Mouse (Mus musculus) cerebellum, adult 2 months (tissue): ENCODE data around the gene Tspo2. TPM values are rescaled to one million over a fixed set of nuclear protein-coding genes. Genes with fewer than 3 reads are reported as not detected.

ENCODE experiments used
- DNase-seq, 2 experiments: peaks; one replicate each; pipeline ENCODE4 v3.0.0; 2021
- H3K27ac ChIP-seq: fragments of 200-500 bp; 2 replicates; pipeline ENCODE4 v1.5.1; 2012; ENCODE audit warnings: low read length, control low read depth, inconsistent platforms; ENCODE audit not compliant: insufficient read depth
- H3K27me3 ChIP-seq: fragments of 200-500 bp; 2 replicates; pipeline ENCODE4 v1.6.1; 2012; ENCODE audit warnings: inconsistent platforms, mild to moderate bottlenecking, low read length, moderate library complexity; ENCODE audit not compliant: control insufficient read depth, insufficient read depth
- H3K4me1 ChIP-seq: fragments of 200-500 bp; 2 replicates; pipeline ENCODE4 v1.6.1; 2011; ENCODE audit warnings: low read length; ENCODE audit not compliant: control insufficient read depth, insufficient read depth
- H3K4me3 ChIP-seq: fragments of 200-500 bp; replicated peaks from 2 replicates; pipeline ENCODE3; 2011; ENCODE audit warnings: mild to moderate bottlenecking, low read depth, low read length, control low read depth; ENCODE audit not compliant: insufficient read depth
- CTCF ChIP-seq: fragments of 200-500 bp; IDR thresholded peaks from 2 replicates; pipeline ENCODE4 v1.5.1; 2011; ENCODE audit warnings: low read depth, mild to moderate bottlenecking, control low read depth, low read length, moderate library complexity, borderline replicate concordance; ENCODE audit not compliant: insufficient read depth
- POLR2A ChIP-seq: fragments of 200-500 bp; IDR thresholded peaks from 2 replicates; pipeline ENCODE4 v1.6.1; 2011; ENCODE audit warnings: low read length, control low read depth, borderline replicate concordance; ENCODE audit not compliant: insufficient read depth
- WGBS: fragments of 180-500 bp; shearing (Covaris S2); methylation state at CpG from one replicate; pipeline ENCODE4 v1.1.7; 2018; 5-methylcytosine and 5-hydroxymethylcytosine counted together
- polyA plus RNA-seq: library from polyadenylated mRNA; depleted of rRNA; stranded (reverse); fragments of >200 nt; gene quantifications from 2 replicates; pipeline ENCODE4 v1.2.3, GENCODE M21; 2012

Tspo2 gene
- polyA plus RNA-seq, 1 experiment = 0.43 TPM

- peak within 1 kb of the TSS; percentile 93 for H3K4me3 ChIP-seq
- under 1% methylated on average over 84 of the region's 84 CpGs for WGBS
- H3K27me3 ChIP-seq = no peaks in the 10 kb centered on the region
- peaks cover 7% of the 10 kb centered on the region; the same call in 1 of the 2 replicates for H3K4me1 ChIP-seq
- TF ChIP-seq CTCF = no peak
- peak; percentile 71 for TF ChIP-seq POLR2A
- peak; percentile 100 for DNase-seq
- H3K27ac ChIP-seq = peak within 1 kb of the TSS; percentile 98
These were observed 41.7 kb downstream of the Tspo2 start, which contains the start of the genes Nfya and Oard1 for GRCm38 (mm10) chr17:48409380-48410298. TSS of gene Nfya (minus strand) at chr17:48409906. TSS of gene Oard1 (plus strand) at chr17:48410014.

GRCm38 (mm10) chr17:48408526-48409291 is 42.6 kb downstream of the Tspo2 start:
- Histone ChIP-seq H3K27ac (peak overlapping the region; percentile 98), H3K4me3 (peak overlapping the region; percentile 85), H3K27me3 (no peaks in the 10 kb centered on the region), H3K4me1 (peaks cover 7% of the 10 kb centered on the region; the same call in 1 of the 2 replicates)
- WGBS = 1% methylated on average over 47 of the region's 47 CpGs
- DNase-seq = peak; percentile 80 to 81
- TF ChIP-seq CTCF = no peak
- TF ChIP-seq POLR2A = peak; percentile 53; the same call in 1 of the 2 replicates

DNA sequence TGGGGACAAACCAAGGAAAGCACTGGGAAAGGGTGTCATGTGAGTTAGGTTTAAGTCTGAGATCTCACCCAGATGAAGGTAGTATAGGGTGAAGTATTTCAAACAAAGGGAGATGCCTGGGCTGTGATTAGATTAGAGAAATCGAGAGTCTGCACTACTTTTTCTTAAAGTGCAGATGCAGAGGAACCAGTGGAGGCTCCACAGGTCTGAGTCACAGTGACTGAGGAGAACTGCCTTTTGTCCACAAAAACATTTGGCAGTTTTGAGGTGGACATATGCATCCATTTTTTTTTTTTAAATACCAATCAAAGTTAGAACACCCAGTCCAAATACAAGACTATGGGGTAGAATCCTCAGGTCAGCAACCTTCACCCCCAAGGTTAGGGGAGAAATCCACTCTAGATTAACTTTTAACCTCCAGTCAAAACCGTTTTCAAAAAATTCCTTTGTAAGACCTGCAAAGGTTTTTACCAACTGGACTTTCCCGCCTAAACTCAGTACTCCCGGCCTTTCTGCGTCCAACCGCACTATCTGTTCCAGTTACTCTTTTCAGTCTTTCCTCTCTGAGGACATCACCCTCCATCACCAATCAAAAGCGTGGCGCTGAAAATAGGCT is 43.3 kb downstream of the Tspo2 start:
- WGBS = 5% methylated on average over 8 of the region's 8 CpGs
- H3K4me1 ChIP-seq = peaks cover 7% of the 10 kb centered on the region; the same call in 1 of the 2 replicates
- H3K27ac ChIP-seq = peak overlapping the region; percentile 98
- DNase-seq = no peak
- TF ChIP-seq CTCF (no peak), POLR2A (no peak)
- peak overlapping the region; percentile 85 for H3K4me3 ChIP-seq
- no peaks in the 10 kb centered on the region for H3K27me3 ChIP-seq

DNA sequence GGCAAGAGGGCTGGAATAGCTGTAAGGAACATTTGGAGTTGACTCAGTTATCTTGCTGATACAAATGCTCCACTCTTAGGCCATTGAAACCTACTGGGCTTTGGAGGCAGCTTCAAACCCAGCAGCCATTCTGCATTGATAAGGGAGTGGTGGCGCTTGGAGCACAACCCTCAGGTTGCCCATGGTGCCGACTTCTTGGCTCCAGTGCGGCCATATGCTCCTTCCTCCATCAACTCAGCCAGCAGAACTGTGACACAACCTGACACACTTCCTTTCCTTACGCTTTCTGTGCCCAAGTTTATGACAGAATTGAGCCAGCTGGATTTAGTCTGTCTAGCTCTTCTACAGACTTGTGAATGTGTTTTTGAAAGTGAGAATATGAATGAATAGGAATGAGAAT is 44.2 kb downstream of the Tspo2 start:
- DNase-seq = peak; percentile 42 to 54
- H3K4me1 ChIP-seq = peaks cover 7% of the 10 kb centered on the region; the same call in 1 of the 2 replicates
- TF ChIP-seq POLR2A (no peak), CTCF (no peak)

GRCm38 (mm10) chr17:48404706-48405105 is 46.6 kb downstream of the Tspo2 start:
- WGBS = 95% methylated on average over 1 of the region's 1 CpGs
- no peak overlapping the region for H3K27ac ChIP-seq
- H3K27me3 ChIP-seq = no peaks in the 10 kb centered on the region
- no peak for DNase-seq
- H3K4me3 ChIP-seq = no peak overlapping the region
- H3K4me1 ChIP-seq = peaks cover 3% of the 10 kb centered on the region; the same call in 1 of the 2 replicates
- no peak for TF ChIP-seq CTCF
- no peak for TF ChIP-seq POLR2A

More for the DNA sequence above, 44.2 kb downstream of the Tspo2 start:
- Histone ChIP-seq H3K4me3 (no peak overlapping the region), H3K27me3 (no peaks in the 10 kb centered on the region), H3K27ac (no peak overlapping the region)
- 8% methylated on average over 4 of the region's 4 CpGs for WGBS

GRCm38 (mm10) chr17:48403848-48404247 is 47.5 kb downstream of the Tspo2 start:
- no peak for DNase-seq
- 95% methylated on average over 2 of the region's 2 CpGs for WGBS
- no peaks in the 10 kb centered on the region for H3K27me3 ChIP-seq
- no peak overlapping the region for H3K4me3 ChIP-seq
- no peak for TF ChIP-seq CTCF
- no peak overlapping the region for H3K27ac ChIP-seq
- H3K4me1 ChIP-seq = peaks cover 3% of the 10 kb centered on the region

GRCm38 (mm10) chr17:48402751-48403150 is 48.6 kb downstream of the Tspo2 start:
- DNase-seq = no peak
- Histone ChIP-seq H3K4me1 (peaks cover 3% of the 10 kb centered on the region), H3K27me3 (no peaks in the 10 kb centered on the region), H3K4me3 (no peak overlapping the region), H3K27ac (no peak overlapping the region)
- WGBS = 97% methylated on average over 3 of the region's 3 CpGs
- TF ChIP-seq CTCF (no peak), POLR2A (no peak)
